Mouse (Mus musculus) C2C12 (cell line): Measurements from ENCODE around the gene Ddah1.

ENCODE experiments used
- CTCF ChIP-seq: IDR thresholded peaks from one replicate; pipeline ENCODE4 v1.5.1; 2011; ENCODE audit not compliant: control insufficient read depth, insufficient read depth, insufficient read length
- MAX ChIP-seq: IDR thresholded peaks from one replicate; pipeline ENCODE4 v1.6.1; 2011; ENCODE audit warnings: mild to moderate bottlenecking, control low read depth
- MYOD1 ChIP-seq: IDR thresholded peaks from one replicate; pipeline ENCODE4 v1.6.1; 2011; ENCODE audit warnings: low read depth; ENCODE audit not compliant: control insufficient read depth, insufficient read length
- MYOG ChIP-seq: IDR thresholded peaks from one replicate; pipeline ENCODE4 v1.6.1; 2011; ENCODE audit not compliant: control insufficient read depth, insufficient read length; ENCODE audit errors: extremely low read depth
- USF1 ChIP-seq: IDR thresholded peaks from one replicate; pipeline ENCODE4 v1.6.1; 2011; ENCODE audit warnings: low read depth, mild to moderate bottlenecking, control low read depth, moderate library complexity

DNA sequence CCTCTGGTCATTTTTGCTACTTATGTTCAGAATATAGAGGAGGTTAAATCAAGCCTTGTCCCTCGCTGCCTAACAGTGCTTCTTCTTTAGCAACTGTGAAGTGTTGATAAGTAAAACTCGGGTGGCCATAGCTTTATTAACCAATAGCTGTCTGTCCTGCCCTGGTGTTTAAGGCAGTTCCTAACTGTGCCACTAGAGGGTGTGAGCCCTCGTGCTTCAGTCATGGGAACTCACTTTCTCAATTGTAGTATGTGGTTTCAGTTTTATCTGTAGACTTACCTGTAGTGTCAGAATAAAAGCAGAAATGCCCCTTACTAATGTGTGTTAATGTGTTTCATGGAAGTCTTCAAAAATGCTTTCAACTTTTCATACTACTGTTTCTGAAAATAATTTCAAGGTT is 183.5 kb downstream of the Ddah1 start:
- TF ChIP-seq CTCF (peak; percentile 61), MAX (peak; percentile 48), USF1 (no peak), MYOD1 (no peak), MYOG (no peak)
